Mouse (Mus musculus) adrenal gland, adult 2 months (tissue): ENCODE data around the gene Gm20388. TPM values are rescaled to one million over a fixed set of nuclear protein-coding genes. Genes with fewer than 3 reads are reported as not detected.
A peak's percentile ranks its signal among the peaks of the same experiment; 100 is the strongest.

ENCODE experiments used
- DNase-seq: peaks from one replicate; pipeline ENCODE4 v3.0.0; 2021
- polyA plus RNA-seq: library from polyadenylated mRNA; depleted of rRNA; stranded (reverse); fragments of >200 nt; gene quantifications from 2 replicates; pipeline ENCODE4 v1.2.3, GENCODE M21; 2012
- total RNA-seq, 2 experiments: library from RNA; stranded (reverse); gene quantifications; 2 replicates each; pipeline ENCODE4 v1.2.3; 2021

Gm20388 gene
- total and polyA plus RNA-seq, 3 experiments, result 5.9 to 50.1 (median 9.9) TPM

- peak; percentile 76 for DNase-seq
Measured at GRCm38 (mm10) chr8:120416522-120417394, 506.1 kb downstream of the Gm20388 start.

- DNase-seq, result no peak
Measured at GRCm38 (mm10) chr8:120418188-120418587, 507.5 kb downstream of the Gm20388 start.

- DNase-seq, result no peak
Measured at GRCm38 (mm10) chr8:120419675-120420074, 509.0 kb downstream of the Gm20388 start.

- no peak for DNase-seq
Measured at GRCm38 (mm10) chr8:120420226-120420625, 509.6 kb downstream of the Gm20388 start.

- DNase-seq, result peak; percentile 79
Measured at GRCm38 (mm10) chr8:120421638-120422037, 511.0 kb downstream of the Gm20388 start.

GRCm38 (mm10) chr8:120422236-120422635, 511.6 kb downstream of the Gm20388 start:
- peak; percentile 68 for DNase-seq

- DNase-seq, result no peak
Measured at GRCm38 (mm10) chr8:120423576-120423975, 512.9 kb downstream of the Gm20388 start.

GRCm38 (mm10) chr8:120424829-120425198, 514.2 kb downstream of the Gm20388 start:
- DNase-seq, result no peak

GRCm38 (mm10) chr8:120425199-120425941, 514.7 kb downstream of the Gm20388 start:
- no peak for DNase-seq

- DNase-seq, result no peak
Measured at GRCm38 (mm10) chr8:120426105-120426504, 515.5 kb downstream of the Gm20388 start.

GRCm38 (mm10) chr8:120426622-120427385, 516.2 kb downstream of the Gm20388 start:
- DNase-seq, result no peak

GRCm38 (mm10) chr8:120428492-120428891, 517.9 kb downstream of the Gm20388 start:
- DNase-seq, result no peak

- DNase-seq, result no peak
Measured at GRCm38 (mm10) chr8:120429116-120429515, 518.5 kb downstream of the Gm20388 start.

- DNase-seq, result no peak
Measured at GRCm38 (mm10) chr8:120431042-120431441, 520.4 kb downstream of the Gm20388 start.

- DNase-seq, result no peak
Measured at GRCm38 (mm10) chr8:120432438-120432837, 521.8 kb downstream of the Gm20388 start.

- DNase-seq, result no peak
Measured at GRCm38 (mm10) chr8:120433143-120433542, 522.5 kb downstream of the Gm20388 start.

- DNase-seq, result no peak
Measured at GRCm38 (mm10) chr8:120433734-120434133, 523.1 kb downstream of the Gm20388 start.

GRCm38 (mm10) chr8:120435781-120436180, 525.1 kb downstream of the Gm20388 start:
- DNase-seq, result no peak

- DNase-seq, result no peak
Measured at GRCm38 (mm10) chr8:120436491-120437030, 525.9 kb downstream of the Gm20388 start.

- peak; percentile 48 for DNase-seq
Measured at GRCm38 (mm10) chr8:120437207-120437606, 526.6 kb downstream of the Gm20388 start.

- DNase-seq, result peak; percentile 69
Measured at GRCm38 (mm10) chr8:120437666-120438395, 527.2 kb downstream of the Gm20388 start.
